Mouse (Mus musculus): ENCODE measurements around the gene Tcf20. TPM values are rescaled to one million over a fixed set of nuclear protein-coding genes. Genes with fewer than 3 reads are reported as not detected.

The Tcf20 gene
- total and polyA plus RNA-seq, 3 experiments, result 34.7 to 92.0 (median 91.8) TPM

DNA sequence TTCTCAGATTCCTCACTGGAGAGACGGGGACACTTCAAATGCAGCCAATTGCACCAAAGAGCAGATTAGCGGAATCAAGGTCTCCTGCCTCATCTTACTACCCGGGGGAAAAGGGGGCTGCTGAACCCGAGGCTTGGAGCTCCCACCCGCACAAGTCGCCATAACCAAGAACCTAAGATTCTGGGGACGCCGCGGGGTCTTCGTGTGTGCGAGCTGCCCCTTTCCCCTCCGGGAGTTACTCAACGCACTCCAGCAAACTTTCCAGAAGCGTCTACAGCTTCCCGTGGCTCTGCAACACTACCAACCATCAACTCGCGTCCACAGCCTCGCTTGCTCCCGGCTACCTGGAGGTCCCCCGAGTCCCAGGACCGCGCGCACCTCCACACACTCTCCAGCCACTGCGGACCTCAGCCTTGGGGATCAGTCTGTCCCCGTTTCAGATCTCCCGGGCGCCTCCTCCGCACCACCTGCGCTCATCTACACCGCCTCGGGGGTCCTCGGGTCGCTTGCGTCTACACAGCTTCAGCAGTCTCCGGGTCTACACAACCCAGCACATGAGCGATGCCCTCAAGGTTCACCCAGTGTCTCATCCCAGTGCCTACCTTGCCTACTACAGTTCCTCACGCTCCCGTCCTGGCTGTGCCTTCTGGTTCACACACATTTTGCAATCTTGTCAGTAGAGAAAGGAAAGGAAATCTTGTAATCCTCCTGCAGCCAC, 499 bp downstream of the Tcf20 start:
- Histone ChIP-seq H3K27ac (ENCODE audit: control insufficient read depth, low read depth, low read length) (no peak overlapping the region), H3K36me3 (ENCODE audit: control insufficient read depth in 1 of 2, insufficient read depth in 2 of 2, low read length in 2 of 2) (no peaks in the 10 kb centered on the region), H3K79me2 (ENCODE audit: control insufficient read depth, insufficient read depth, low read length, poor library complexity) (no peaks in the 10 kb centered on the region), H3K27me3 (ENCODE audit: control insufficient read depth in 1 of 2, insufficient read depth in 2 of 2, low read length in 2 of 2) (peaks cover 0 to 2% of the 10 kb centered on the region in 2 experiments; a peak in 2 of 4 replicates), H3K4me3 (ENCODE audit: control insufficient read depth in 1 of 2, insufficient read depth in 1 of 2, low read depth in 2 of 2, low read length in 2 of 2) (peak overlapping the region; percentile 30 to 68), H3K9ac (ENCODE audit: control insufficient read depth, low read depth, low read length, poor library complexity, severe bottlenecking) (peak overlapping the region; percentile 30; the same call in 1 of the 2 replicates), H3K4me1 (ENCODE audit: control insufficient read depth in 1 of 2, insufficient read depth in 2 of 2, low read length in 2 of 2) (peaks cover 0 to 10% of the 10 kb centered on the region in 2 experiments; a peak in 2 of 4 replicates), H3K9me3 (replicated peaks; ENCODE audit: insufficient read depth, low read length) (no peaks in the 10 kb centered on the region)
- DNase-seq (ENCODE audit: low read depth, low spot score), result no peak
- TF ChIP-seq CHD1 (IDR thresholded peaks at IDR 0.05; ENCODE audit: low read depth, low read length) (no peak), MEF2A (IDR thresholded peaks at IDR 0.05; ENCODE audit: extremely low read depth, insufficient replicate concordance, low read depth, low read length, poor library complexity, severe bottlenecking) (no peak), GABPA (IDR thresholded peaks at IDR 0.05; ENCODE audit: low read depth, low read length) (no peak), POLR2AphosphoS5 (IDR thresholded peaks at IDR 0.05; ENCODE audit: borderline replicate concordance, low read depth, low read length) (no peak), POLR2AphosphoS2 (IDR thresholded peaks at IDR 0.05; ENCODE audit: low read length) (no peak), TAL1 (IDR thresholded peaks at IDR 0.05; ENCODE audit: low read length) (no peak), SIN3A (IDR thresholded peaks at IDR 0.05; ENCODE audit: low read length) (no peak)

DNA sequence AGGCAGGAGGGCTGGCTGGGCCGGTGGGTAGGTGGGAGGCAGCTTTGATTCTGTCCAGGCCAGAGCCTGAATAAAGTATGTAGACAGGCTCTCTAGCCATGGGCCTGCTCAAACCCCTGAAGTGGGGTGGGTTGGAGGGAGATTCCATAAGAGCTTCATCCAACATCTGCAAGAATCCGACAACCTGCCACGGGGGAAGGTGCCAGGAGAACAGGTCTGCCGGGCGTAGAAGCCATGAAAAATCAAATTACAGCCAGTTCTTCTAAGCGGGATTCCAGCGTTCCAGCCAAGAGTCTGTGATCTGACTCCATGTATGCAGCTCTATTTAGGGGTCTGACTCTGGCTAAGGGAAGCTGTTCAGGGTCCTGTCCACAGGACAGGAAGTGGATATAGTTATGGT, 3.1 kb downstream of the Tcf20 start:
- peaks cover 0 to 10% of the 10 kb centered on the region in 2 experiments; a peak in 2 of 4 replicates for H3K4me1 ChIP-seq (ENCODE audit: control insufficient read depth in 1 of 2, insufficient read depth in 2 of 2, low read length in 2 of 2)
- no peak overlapping the region for H3K27ac ChIP-seq (ENCODE audit: control insufficient read depth, low read depth, low read length)
- H3K4me3 ChIP-seq (ENCODE audit: control insufficient read depth in 1 of 2, insufficient read depth in 1 of 2, low read depth in 2 of 2, low read length in 2 of 2), result no peak overlapping the region
- peaks cover 0 to 9% of the 10 kb centered on the region in 2 experiments; a peak in 2 of 4 replicates for H3K27me3 ChIP-seq (ENCODE audit: control insufficient read depth in 1 of 2, insufficient read depth in 2 of 2, low read length in 2 of 2)
- DNase-seq (ENCODE audit: low read depth, low spot score), result no peak
- H3K36me3 ChIP-seq (ENCODE audit: control insufficient read depth in 1 of 2, insufficient read depth in 2 of 2, low read length in 2 of 2), result no peaks in the 10 kb centered on the region
- no peak for TF ChIP-seq MYC (IDR thresholded peaks at IDR 0.05; ENCODE audit: low read depth, low read length)
- no peak for TF ChIP-seq ZMIZ1 (IDR thresholded peaks at IDR 0.05; ENCODE audit: low read depth, low read length)
- TF ChIP-seq TAL1 (IDR thresholded peaks at IDR 0.05; ENCODE audit: low read length), result no peak
- no peak for TF ChIP-seq BHLHE40 (IDR thresholded peaks at IDR 0.05; ENCODE audit: borderline replicate concordance, low read depth, low read length)
- TF ChIP-seq ELF1 (IDR thresholded peaks at IDR 0.05; ENCODE audit: low read depth, low read length), result no peak
- no peak for TF ChIP-seq MAX (IDR thresholded peaks at IDR 0.05; ENCODE audit: low read length)
- no peak for TF ChIP-seq MYB (IDR thresholded peaks at IDR 0.05; ENCODE audit: low read depth, low read length)
- TF ChIP-seq ETS1 (IDR thresholded peaks at IDR 0.05; ENCODE audit: low read depth, low read length), result no peak
- TF ChIP-seq RCOR1 (IDR thresholded peaks at IDR 0.05; ENCODE audit: low read depth, low read length), result no peak
- no peaks in the 10 kb centered on the region for H3K9me3 ChIP-seq (replicated peaks; ENCODE audit: insufficient read depth, low read length)
- no peak overlapping the region for H3K9ac ChIP-seq (ENCODE audit: control insufficient read depth, low read depth, low read length, poor library complexity, severe bottlenecking)
- no peaks in the 10 kb centered on the region for H3K79me2 ChIP-seq (ENCODE audit: control insufficient read depth, insufficient read depth, low read length, poor library complexity)

All from MEL (cell line).